Mouse (Mus musculus) NIH3T3 (cell line): ENCODE results near the gene Sucnr1.

Experiments
- DNase-seq: peaks from one replicate; pipeline ENCODE4 v3.0.0-alpha.2; 2012; ENCODE audit warnings: low read depth

Sucnr1 gene

GRCm38 (mm10) chr3:60111889-60112646 is 30.4 kb downstream of the Sucnr1 start:
- peak; percentile 83 for DNase-seq

GRCm38 (mm10) chr3:60114571-60114970 is 32.9 kb downstream of the Sucnr1 start:
- DNase-seq = no peak

- DNase-seq = no peak
Measured at GRCm38 (mm10) chr3:60121449-60121848, 39.8 kb downstream of the Sucnr1 start.

DNA sequence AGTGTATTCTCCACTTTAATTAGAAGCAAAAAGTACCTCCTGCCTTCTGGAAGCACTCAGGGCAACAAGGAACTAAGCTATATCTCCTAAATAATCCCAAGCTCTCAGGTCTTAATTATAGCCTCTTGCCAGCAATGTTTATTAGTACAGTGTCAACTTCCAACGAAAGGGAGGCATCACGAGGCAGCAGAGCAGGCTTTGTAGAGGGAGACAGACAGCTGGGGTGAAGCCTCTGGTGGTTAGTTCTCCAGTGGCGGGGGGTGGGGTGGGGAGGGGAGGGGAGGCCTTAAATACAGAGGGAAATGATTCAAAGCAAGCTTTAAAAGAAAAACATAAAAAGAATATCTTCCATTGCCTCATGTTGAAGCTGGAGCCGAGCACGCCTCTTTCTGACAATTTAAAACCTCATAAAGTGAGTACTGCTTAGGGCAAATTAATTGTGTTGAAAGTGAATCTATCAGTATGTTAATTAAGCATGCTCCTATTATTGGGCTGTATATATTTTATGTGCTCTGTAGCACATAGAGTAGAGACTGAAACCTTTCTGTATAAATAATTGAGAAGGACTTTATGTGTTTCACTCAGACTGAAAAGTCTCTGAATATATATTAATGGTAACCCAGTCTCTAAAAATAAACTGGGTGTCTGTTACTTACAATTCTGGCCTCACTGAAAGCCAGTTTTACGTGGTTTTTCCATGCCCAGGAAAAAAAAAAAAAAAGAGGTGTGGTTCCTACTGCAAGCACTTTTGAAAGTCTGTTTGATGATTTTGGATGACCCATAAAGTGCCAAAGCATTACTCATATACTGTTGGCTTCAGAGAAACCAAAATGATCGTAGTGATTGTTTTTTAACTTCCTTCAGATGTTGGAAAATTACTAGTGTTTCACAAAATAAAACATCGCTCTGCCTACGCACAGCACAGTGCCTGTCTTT is 42.5 kb downstream of the Sucnr1 start:
- peak; percentile 85 for DNase-seq

GRCm38 (mm10) chr3:60126564-60126963 is 44.9 kb downstream of the Sucnr1 start:
- no peak for DNase-seq

GRCm38 (mm10) chr3:60128282-60128681 is 46.6 kb downstream of the Sucnr1 start:
- DNase-seq = no peak

DNA sequence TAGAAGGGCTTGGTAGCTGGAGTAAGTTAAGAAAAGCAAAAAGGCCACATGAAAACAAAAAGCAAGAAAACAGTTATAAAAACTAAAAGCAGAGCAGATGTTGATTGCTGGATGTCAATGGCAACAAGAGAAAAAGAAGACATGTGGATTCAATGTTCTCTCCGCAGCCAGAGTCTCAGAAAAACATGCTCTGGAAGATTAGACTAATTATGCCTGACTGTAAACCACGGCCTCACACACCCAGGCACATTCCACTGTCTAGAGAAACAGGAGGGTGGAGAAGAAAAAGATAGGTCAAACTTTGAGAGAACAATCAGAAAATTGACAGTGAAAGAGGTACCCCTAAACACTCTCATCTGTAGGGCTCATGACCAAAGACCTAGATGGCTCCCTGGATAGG is 54.1 kb downstream of the Sucnr1 start:
- peak; percentile 50 for DNase-seq
